Mouse (Mus musculus) adrenal gland, postnatal 25 days (tissue): ENCODE results near the gene Asap3. TPM values are rescaled to one million over a fixed set of nuclear protein-coding genes. Genes with fewer than 3 reads are reported as not detected.

ENCODE experiments used
- total RNA-seq: library from RNA; stranded (reverse); gene quantifications from 2 replicates; pipeline ENCODE4 v1.2.3, GENCODE M21; 2021

Gene Asap3
- total RNA-seq, 1 experiment from 2014 or later: 2.8 TPM

Other genes with a start within 250 kb of the Asap3 start
- gene Gale, start 242.6 kb upstream of the Asap3 start, total RNA-seq: 13.0 and 15.7 TPM in 2 replicates
- gene Lypla2, start 233.7 kb upstream of the Asap3 start, total RNA-seq: 66.4 and 74.3 TPM in 2 replicates
- 30.8 and 33.2 TPM in 2 replicates for gene Pithd1, start 219.1 kb upstream of the Asap3 start, total RNA-seq
- 40.8 and 42.3 TPM in 2 replicates for gene Eloa, start 184.6 kb upstream of the Asap3 start, total RNA-seq
- 605 and 780 TPM in 2 replicates for gene Rpl11, start 152.9 kb upstream of the Asap3 start, total RNA-seq
- gene Id3, start 62.9 kb upstream of the Asap3 start, total RNA-seq: 59.6 and 78.0 TPM in 2 replicates
- 4.1 and 4.8 TPM in 2 replicates for gene E2f2, start 34.0 kb upstream of the Asap3 start, total RNA-seq
- gene Tcea3, start 41.4 kb downstream of the Asap3 start, total RNA-seq: 2.3 TPM in 2 replicates
- 20.0 and 22.0 TPM in 2 replicates for gene Zfp46, start 78.3 kb downstream of the Asap3 start, total RNA-seq
- 73.9 and 97.0 TPM in 2 replicates for gene Hnrnpr, start 104.6 kb downstream of the Asap3 start, total RNA-seq
- gene Htr1d, start 217.2 kb downstream of the Asap3 start, total RNA-seq: not detected in 2 replicates